Mouse (Mus musculus) hindbrain, embryonic 14.5 days (tissue): ENCODE measurements around the gene Mepe. TPM values are rescaled to one million over a fixed set of nuclear protein-coding genes. Genes with fewer than 3 reads are reported as not detected.

Experiments used
- ATAC-seq: fragments of 200-750 bp; cut with Nextera tagmentation; 2 replicates; pipeline ENCODE4 v1.8.0; 2017; ENCODE audit warnings: moderate number of reproducible peaks, mild to moderate bottlenecking, moderate TSS enrichment, moderate library complexity; ENCODE audit not compliant: low FRiP score
- DNase-seq: peaks from one replicate; pipeline ENCODE4 v3.0.0-alpha.2; 2015; ENCODE audit warnings: low spot score
- H3K27ac ChIP-seq: fragments of 300-500 bp; sonication (generic); 2 replicates; pipeline ENCODE4 v1.5.1; 2014; ENCODE audit warnings: mild to moderate bottlenecking, moderate library complexity
- H3K27me3 ChIP-seq: fragments of 300-500 bp; sonication (generic); 2 replicates; pipeline ENCODE4 v1.6.1; 2014; ENCODE audit warnings: mild to moderate bottlenecking, low read length, mixed read lengths; ENCODE audit not compliant: control insufficient read depth, insufficient read depth
- H3K36me3 ChIP-seq: fragments of 300-500 bp; sonication (generic); replicated peaks from 2 replicates; pipeline ENCODE4 v1.6.1; 2014; ENCODE audit not compliant: control insufficient read depth, insufficient read depth
- H3K4me1 ChIP-seq: fragments of 300-500 bp; sonication (generic); replicated peaks from 2 replicates; pipeline ENCODE4 v1.6.1; 2014; ENCODE audit warnings: antibody characterized with exemption, low read length, mixed read lengths; ENCODE audit not compliant: control insufficient read depth, insufficient read depth
- H3K4me2 ChIP-seq: fragments of 300-500 bp; sonication (generic); replicated peaks from 2 replicates; pipeline ENCODE4 v1.6.1; 2014; ENCODE audit warnings: mild to moderate bottlenecking, moderate library complexity
- H3K4me3 ChIP-seq: fragments of 300-500 bp; sonication (generic); replicated peaks from 2 replicates; pipeline ENCODE4 v1.5.1; 2014; ENCODE audit warnings: mild to moderate bottlenecking, low read length
- H3K9ac ChIP-seq: fragments of 300-500 bp; sonication (generic); 2 replicates; pipeline ENCODE4 v1.6.1; 2014
- H3K9me3 ChIP-seq: fragments of 300-500 bp; sonication (generic); 2 replicates; pipeline ENCODE4 v1.6.1; 2016; ENCODE audit warnings: low read length; ENCODE audit not compliant: control insufficient read depth
- WGBS: fragments of 180-500 bp; shearing (Covaris S2); extraction: QIAGEN DNeasy Blood & Tissue Kit; methylation state at CpG from one replicate; pipeline ENCODE4 v1.1.7; 2014; 5-methylcytosine and 5-hydroxymethylcytosine counted together
- polyA plus RNA-seq: library from polyadenylated mRNA; unstranded; fragments of >200 nt; fragmentation: Nextera tagmentation; extraction: Ambion mirVana; gene quantifications from 2 replicates; pipeline ENCODE4 v1.2.1, GENCODE M21; 2014

Gene Mepe
- polyA plus RNA-seq, 1 experiment from 2014 or later: not detected

DNA sequence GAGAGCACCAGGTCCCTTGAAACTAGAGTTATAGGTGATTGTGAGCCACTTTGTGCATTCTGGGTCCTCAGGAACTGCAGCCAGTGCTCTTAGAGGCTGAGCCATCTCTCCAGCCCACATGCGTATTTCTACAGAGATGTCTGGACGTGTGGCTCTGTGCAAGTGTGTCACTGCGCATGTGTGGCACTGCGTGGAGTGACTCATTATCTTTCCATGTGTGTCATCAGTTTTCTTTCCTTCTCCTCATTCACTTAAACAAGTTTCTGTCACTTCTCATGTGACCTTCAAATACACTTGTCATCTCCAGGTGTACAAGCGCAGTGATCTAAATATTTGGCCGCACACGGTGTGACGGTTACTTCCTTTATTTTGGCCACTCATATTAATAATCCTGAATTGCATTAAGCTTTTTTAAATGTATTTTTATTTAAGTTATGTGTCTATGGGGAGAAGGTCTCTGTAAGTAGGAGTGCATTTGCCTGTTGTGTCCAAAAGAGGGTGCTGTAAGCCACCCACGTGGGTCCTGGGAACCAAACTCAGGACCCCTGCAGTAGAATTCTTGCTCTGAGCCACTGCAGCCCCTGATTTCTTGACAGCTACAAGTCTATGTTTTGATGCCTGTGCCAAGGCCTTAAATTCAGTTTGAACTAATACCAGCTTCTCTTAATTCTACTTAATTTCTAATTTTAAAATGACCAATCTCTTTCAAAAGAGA lies 19.6 kb downstream of the Mepe start:
- WGBS: 78% methylated on average over 9 of the region's 9 CpGs
- no peak for ATAC-seq
- no peaks in the 10 kb centered on the region for H3K27me3 ChIP-seq

DNA sequence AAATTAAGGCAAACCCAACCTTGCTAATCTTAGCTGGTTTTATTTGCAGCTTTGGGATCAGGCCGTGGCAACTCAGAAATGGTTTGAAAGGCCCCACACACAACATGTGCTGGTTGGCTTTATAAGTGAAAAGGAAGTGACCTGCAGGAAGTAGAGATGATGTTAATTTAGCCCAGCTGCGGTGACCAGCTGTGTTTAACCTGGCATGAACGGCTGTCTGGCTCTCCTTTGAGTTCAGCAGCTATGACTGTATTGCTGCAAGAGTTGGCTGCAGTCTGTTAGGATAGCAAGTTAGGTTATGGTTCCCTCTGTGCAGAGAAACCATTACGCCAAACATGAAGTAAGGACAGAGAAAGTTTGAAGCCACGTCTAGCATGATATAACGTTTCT lies 20.1 kb downstream of the Mepe start:
- Histone ChIP-seq H3K27me3 (no peaks in the 10 kb centered on the region), H3K9ac (no peak overlapping the region), H3K27ac (no peak overlapping the region), H3K9me3 (no peaks in the 10 kb centered on the region), H3K4me1 (no peaks in the 10 kb centered on the region), H3K36me3 (no peaks in the 10 kb centered on the region), H3K4me2 (no peak overlapping the region), H3K4me3 (no peak overlapping the region)
- DNase-seq (no peak), ATAC-seq (no peak)
- 91% methylated on average over 6 of the region's 6 CpGs for WGBS

More for the DNA sequence above, 19.6 kb downstream of the Mepe start:
- H3K4me3 ChIP-seq: no peak overlapping the region
- no peak overlapping the region for H3K4me2 ChIP-seq
- no peak overlapping the region for H3K27ac ChIP-seq
- no peak overlapping the region for H3K9ac ChIP-seq
- no peak for DNase-seq
- no peaks in the 10 kb centered on the region for H3K4me1 ChIP-seq
- H3K36me3 ChIP-seq: no peaks in the 10 kb centered on the region
- no peaks in the 10 kb centered on the region for H3K9me3 ChIP-seq

DNA sequence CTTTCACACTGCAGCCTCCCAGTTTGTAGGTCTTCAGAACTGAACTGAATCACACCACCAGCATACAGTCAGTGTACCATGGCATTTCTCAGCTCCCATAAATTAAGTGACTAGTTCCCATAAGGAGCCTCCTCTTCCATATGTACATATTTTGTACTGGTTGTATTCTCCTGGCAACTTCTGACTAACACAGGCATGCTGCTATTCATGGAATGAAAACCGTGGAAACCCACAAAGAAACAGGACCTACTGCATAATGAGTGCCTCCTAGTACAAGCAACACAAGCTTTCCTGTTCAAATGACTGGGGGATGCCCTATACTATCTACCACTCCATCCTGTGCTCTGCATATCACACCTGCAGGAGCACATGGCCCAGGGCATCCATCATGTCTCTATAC lies 25.9 kb downstream of the Mepe start:
- H3K9me3 ChIP-seq: no peaks in the 10 kb centered on the region
- no peak overlapping the region for H3K4me2 ChIP-seq
- DNase-seq (no peak), ATAC-seq (no peak)
- H3K4me3 ChIP-seq: no peak overlapping the region
- no peak overlapping the region for H3K9ac ChIP-seq
- no peaks in the 10 kb centered on the region for H3K4me1 ChIP-seq
- no peaks in the 10 kb centered on the region for H3K27me3 ChIP-seq
- H3K27ac ChIP-seq: no peak overlapping the region
- H3K36me3 ChIP-seq: no peaks in the 10 kb centered on the region
- 61% methylated on average over 1 of the region's 1 CpGs for WGBS

DNA sequence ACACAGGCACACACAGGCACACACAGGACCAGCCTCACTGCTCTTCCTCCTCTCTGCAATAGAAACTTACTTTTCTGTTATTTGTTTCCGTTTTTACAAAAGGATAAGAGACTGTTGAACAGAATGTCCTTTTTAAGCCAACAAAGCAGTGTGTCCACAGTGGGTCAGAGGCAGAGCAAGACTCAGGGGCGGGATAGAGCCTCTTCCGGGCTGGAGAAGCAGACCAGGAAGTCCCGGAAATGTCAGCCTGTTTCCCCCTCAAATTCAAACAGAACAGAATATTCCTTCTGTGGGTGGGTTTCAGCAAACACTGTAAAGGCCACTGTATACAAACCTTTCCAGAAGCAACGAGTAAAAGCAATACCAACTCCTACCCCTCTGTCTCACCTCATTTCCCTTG lies 26.7 kb downstream of the Mepe start:
- DNase-seq (no peak), ATAC-seq (no peak)
- no peaks in the 10 kb centered on the region for H3K36me3 ChIP-seq
- 79% methylated on average over 5 of the region's 5 CpGs for WGBS
- no peak overlapping the region for H3K9ac ChIP-seq
- H3K9me3 ChIP-seq: no peaks in the 10 kb centered on the region
- H3K4me3 ChIP-seq: no peak overlapping the region
- H3K27ac ChIP-seq: no peak overlapping the region
- H3K4me2 ChIP-seq: no peak overlapping the region
- no peaks in the 10 kb centered on the region for H3K4me1 ChIP-seq
- no peaks in the 10 kb centered on the region for H3K27me3 ChIP-seq

DNA sequence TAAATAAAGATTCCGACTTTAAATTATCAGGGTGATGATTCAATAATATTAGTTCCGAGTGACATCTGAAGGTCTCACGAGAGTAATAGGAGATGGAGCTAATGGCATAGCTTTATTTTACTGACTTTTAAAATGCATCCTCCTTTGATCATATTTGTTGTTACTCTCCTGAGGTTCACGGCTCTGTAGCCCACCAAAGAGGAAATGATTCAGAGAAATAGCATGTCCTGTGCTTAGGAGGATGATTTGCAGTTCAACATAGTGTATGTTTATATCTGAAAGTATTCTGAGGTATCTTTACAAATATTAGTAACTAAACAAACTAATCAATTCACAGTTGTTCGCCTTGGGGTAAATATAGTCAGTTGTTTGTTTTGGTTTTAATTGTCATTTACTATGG lies 32.4 kb downstream of the Mepe start:
- no peak overlapping the region for H3K9ac ChIP-seq
- no peak overlapping the region for H3K4me2 ChIP-seq
- no peaks in the 10 kb centered on the region for H3K9me3 ChIP-seq
- DNase-seq (no peak), ATAC-seq (no peak)
- no peak overlapping the region for H3K4me3 ChIP-seq
- 85% methylated on average over 5 of the region's 5 CpGs for WGBS
- no peaks in the 10 kb centered on the region for H3K36me3 ChIP-seq
- no peaks in the 10 kb centered on the region for H3K4me1 ChIP-seq
- H3K27me3 ChIP-seq: no peaks in the 10 kb centered on the region
- no peak overlapping the region for H3K27ac ChIP-seq

DNA sequence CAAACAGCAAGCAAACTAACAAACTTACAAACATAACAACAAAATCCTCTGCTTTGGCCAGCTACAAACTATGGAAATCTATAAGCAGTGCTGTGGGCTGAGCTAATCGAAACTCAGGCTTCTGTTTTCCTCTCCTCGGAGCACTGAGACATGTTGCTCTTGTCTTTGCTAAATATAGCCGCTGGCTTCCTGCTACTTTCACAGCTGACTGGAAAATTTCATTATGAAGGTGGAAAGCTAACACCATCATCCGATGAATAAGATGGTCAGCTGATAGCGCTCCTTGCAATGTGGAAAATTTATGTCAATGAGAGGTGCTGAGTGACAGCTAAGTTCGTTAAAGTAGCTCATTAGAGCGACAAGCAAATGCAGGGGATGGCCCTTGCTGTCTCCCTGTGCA lies 33.5 kb downstream of the Mepe start:
- Histone ChIP-seq H3K9me3 (no peaks in the 10 kb centered on the region), H3K36me3 (no peaks in the 10 kb centered on the region), H3K9ac (no peak overlapping the region), H3K4me1 (no peaks in the 10 kb centered on the region), H3K27me3 (no peaks in the 10 kb centered on the region), H3K27ac (no peak overlapping the region), H3K4me2 (no peak overlapping the region), H3K4me3 (no peak overlapping the region)
- ATAC-seq (no peak), DNase-seq (no peak)
- WGBS: 68% methylated on average over 7 of the region's 7 CpGs

DNA sequence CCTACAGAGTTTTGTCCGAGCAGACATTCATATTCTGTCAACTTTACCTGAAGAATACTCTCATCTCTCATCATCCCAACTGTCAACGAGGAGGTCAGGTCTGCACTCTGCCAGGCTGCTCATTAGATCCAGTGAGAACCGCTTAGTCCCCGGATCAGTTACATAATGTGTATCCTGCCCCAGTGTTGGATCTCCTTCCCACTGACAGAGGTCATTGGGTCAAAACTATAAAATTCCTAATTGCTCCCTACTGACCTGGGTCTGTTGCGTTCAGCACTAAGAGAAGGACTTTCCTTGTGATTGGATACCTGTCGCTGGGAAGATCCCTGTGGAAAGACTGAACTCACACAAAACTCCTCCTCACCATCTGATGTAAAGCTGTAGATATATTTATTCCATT lies 34.1 kb downstream of the Mepe start:
- Histone ChIP-seq H3K4me2 (no peak overlapping the region), H3K36me3 (no peaks in the 10 kb centered on the region), H3K4me3 (no peak overlapping the region), H3K27ac (no peak overlapping the region), H3K27me3 (no peaks in the 10 kb centered on the region), H3K4me1 (no peaks in the 10 kb centered on the region), H3K9ac (no peak overlapping the region), H3K9me3 (no peaks in the 10 kb centered on the region)
- ATAC-seq (no peak), DNase-seq (no peak)
- 71% methylated on average over 6 of the region's 6 CpGs for WGBS

DNA sequence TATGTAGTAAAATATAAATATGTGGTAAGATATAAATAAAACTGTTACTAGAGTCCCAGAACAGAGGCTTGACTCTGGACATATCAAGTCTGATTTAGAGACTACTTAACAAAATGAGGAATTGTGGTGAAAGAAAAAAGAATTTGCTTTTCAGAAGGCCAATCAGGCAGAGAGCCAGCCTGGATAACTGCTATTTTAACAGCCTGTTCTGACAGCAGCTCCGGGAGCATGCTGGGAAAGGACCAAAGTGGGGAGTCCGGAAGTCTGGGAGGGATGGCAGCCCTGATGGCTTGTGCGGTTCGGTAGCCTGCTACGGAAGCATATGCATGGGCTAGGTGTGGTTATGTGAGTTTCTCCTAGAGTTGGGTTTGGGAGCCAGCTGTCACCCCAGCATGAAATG lies 45.5 kb downstream of the Mepe start:
- no peaks in the 10 kb centered on the region for H3K4me1 ChIP-seq
- 83% methylated on average over 5 of the region's 5 CpGs for WGBS
- no peaks in the 10 kb centered on the region for H3K36me3 ChIP-seq
- no peak overlapping the region for H3K4me3 ChIP-seq
- no peaks in the 10 kb centered on the region for H3K27me3 ChIP-seq
- H3K9ac ChIP-seq: no peak overlapping the region
- no peak overlapping the region for H3K4me2 ChIP-seq
- H3K9me3 ChIP-seq: no peaks in the 10 kb centered on the region
- ATAC-seq (no peak), DNase-seq (no peak)
- no peak overlapping the region for H3K27ac ChIP-seq

DNA sequence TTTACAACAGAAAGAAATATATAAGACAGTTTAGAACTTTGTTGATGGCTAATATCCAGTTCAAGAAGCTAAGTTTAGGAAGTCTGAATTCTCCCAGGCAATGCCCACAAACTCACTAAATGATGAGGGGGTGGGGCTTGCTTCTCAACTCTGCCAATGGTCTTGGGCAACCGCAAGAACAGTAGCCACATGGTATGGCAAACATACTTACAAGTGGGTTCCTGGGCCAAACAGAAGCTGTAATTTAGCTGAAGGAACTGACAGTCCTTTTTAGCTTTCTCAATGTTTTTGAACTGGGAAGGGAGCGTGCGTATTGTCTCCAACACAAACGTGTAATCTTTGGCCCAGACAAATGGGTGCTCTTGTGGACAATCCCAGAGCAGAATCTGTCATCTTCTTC lies 46.2 kb downstream of the Mepe start:
- no peak overlapping the region for H3K9ac ChIP-seq
- H3K27me3 ChIP-seq: no peaks in the 10 kb centered on the region
- H3K4me3 ChIP-seq: no peak overlapping the region
- no peaks in the 10 kb centered on the region for H3K4me1 ChIP-seq
- WGBS: 92% methylated on average over 4 of the region's 4 CpGs
- H3K4me2 ChIP-seq: no peak overlapping the region
- H3K27ac ChIP-seq: no peak overlapping the region
- no peaks in the 10 kb centered on the region for H3K36me3 ChIP-seq
- no peak for DNase-seq
- no peaks in the 10 kb centered on the region for H3K9me3 ChIP-seq
- no peak for ATAC-seq
